Mouse (Mus musculus) midbrain, embryonic 11.5 days (tissue): ENCODE measurements around the gene Gm1604a. TPM values are rescaled to one million over a fixed set of nuclear protein-coding genes. Genes with fewer than 3 reads are reported as not detected.
A peak's percentile ranks its signal among the peaks of the same experiment; 100 is the strongest.
"Not testable (repeated sequence)": the region's sequence is repeated elsewhere in the genome, so short reads cannot be mapped to it uniquely, and the experiment has no call there.

Experiments
- ATAC-seq: fragments of 200-750 bp; cut with Nextera tagmentation; 2 replicates; pipeline ENCODE4 v1.8.0; 2017; ENCODE audit warnings: moderate TSS enrichment, moderate library complexity; ENCODE audit not compliant: low FRiP score
- DNase-seq: peaks from one replicate; pipeline ENCODE4 v3.0.0; 2015; ENCODE audit warnings: low spot score; ENCODE audit errors: missing footprints
- H3K27ac ChIP-seq: fragments of 300-500 bp; sonication (generic); 2 replicates; pipeline ENCODE4 v1.5.1; 2014; ENCODE audit warnings: low read depth, low read length
- H3K27me3 ChIP-seq: fragments of 300-500 bp; sonication (generic); 2 replicates; pipeline ENCODE4 v1.6.1; 2014; ENCODE audit warnings: mild to moderate bottlenecking, low read length, moderate library complexity, mixed read lengths; ENCODE audit not compliant: control insufficient read depth, insufficient read depth
- H3K36me3 ChIP-seq: fragments of 300-500 bp; sonication (generic); 2 replicates; pipeline ENCODE4 v1.6.1; 2014; ENCODE audit warnings: mild to moderate bottlenecking, low read length, moderate library complexity, mixed read lengths; ENCODE audit not compliant: control insufficient read depth, insufficient read depth
- H3K4me1 ChIP-seq: fragments of 300-500 bp; sonication (generic); 2 replicates; pipeline ENCODE4 v1.6.1; 2014; ENCODE audit warnings: low read length; ENCODE audit not compliant: control insufficient read depth, insufficient read depth
- H3K4me2 ChIP-seq: fragments of 300-500 bp; sonication (generic); 2 replicates; pipeline ENCODE4 v1.6.1; 2014; ENCODE audit warnings: mild to moderate bottlenecking, moderate library complexity
- H3K4me3 ChIP-seq: fragments of 300-500 bp; sonication (generic); 2 replicates; pipeline ENCODE4 v1.5.1; 2014; ENCODE audit warnings: low read depth, low read length
- H3K9ac ChIP-seq: fragments of 300-500 bp; sonication (generic); 2 replicates; pipeline ENCODE4 v1.6.1; 2014; ENCODE audit warnings: low read length
- H3K9me3 ChIP-seq: fragments of 300-500 bp; sonication (generic); 2 replicates; pipeline ENCODE4 v1.6.1; 2016; ENCODE audit warnings: low read length; ENCODE audit not compliant: control insufficient read depth
- whole genome bisulfite sequencing: fragments of 180-500 bp; shearing (Covaris S2); extraction: QIAGEN DNeasy Blood & Tissue Kit; methylation state at CpG from one replicate; pipeline ENCODE4 v1.1.7; 2014; 5-methylcytosine and 5-hydroxymethylcytosine counted together
- polyA plus RNA-seq: library from polyadenylated mRNA; unstranded; fragments of >200 nt; fragmentation: Nextera tagmentation; extraction: Ambion mirVana; gene quantifications from 2 replicates; pipeline ENCODE4 v1.2.1, GENCODE M21; 2014

Gm1604a gene
- polyA plus RNA-seq, 1 experiment from 2014 or later, result not detected

DNA sequence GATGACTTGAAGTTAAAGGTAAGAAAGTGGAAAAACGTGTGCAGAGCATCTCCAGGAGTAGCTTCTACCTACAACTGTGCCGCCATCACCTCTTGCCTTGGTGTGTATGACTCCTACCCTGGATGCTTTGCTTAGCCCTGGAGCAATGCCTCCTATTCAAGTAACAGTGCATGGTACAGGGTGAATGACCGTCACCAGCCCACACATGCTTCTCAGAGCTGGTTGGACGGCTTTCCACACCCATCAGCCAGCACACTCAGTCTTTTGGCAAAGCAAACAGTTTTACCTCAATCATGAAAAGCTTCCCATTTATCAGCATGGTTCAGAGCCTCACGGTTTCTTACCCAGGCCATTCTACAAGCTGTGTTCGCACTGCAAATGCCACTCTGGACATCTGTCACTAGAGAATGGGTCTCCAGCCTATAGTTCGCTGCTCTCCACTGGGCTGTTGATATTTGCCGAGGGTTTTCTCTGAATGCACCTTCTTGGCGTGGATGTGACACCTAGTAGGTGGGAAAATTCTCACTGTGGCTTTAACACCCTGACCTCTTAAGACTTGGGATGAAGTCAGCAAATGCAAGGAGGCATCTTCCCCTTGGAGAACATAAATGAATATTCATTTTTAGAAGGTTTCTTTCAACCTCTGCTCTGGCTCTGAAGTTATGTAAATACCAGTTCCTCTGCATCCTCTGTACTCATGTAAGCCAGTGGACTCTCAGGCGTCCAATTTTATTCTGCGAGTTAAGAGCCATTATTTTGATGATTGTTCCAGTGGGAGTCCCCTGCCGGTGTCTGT is 23.4 kb upstream of the Gm1604a start:
- not testable (repeated sequence) for ATAC-seq, H3K4me1 ChIP-seq, H3K4me2 ChIP-seq, H3K27me3 ChIP-seq, H3K36me3 ChIP-seq, H3K4me3 ChIP-seq, H3K9me3 ChIP-seq, DNase-seq, H3K27ac ChIP-seq, H3K9ac ChIP-seq
- WGBS, result 90% methylated on average over 8 of the region's 12 CpGs

GRCm38 (mm10) chr17:7003392-7003791 is 22.0 kb upstream of the Gm1604a start:
- H3K27ac ChIP-seq, ATAC-seq, H3K4me2 ChIP-seq, H3K27me3 ChIP-seq, H3K36me3 ChIP-seq, H3K4me1 ChIP-seq, H3K9ac ChIP-seq, H3K4me3 ChIP-seq, H3K9me3 ChIP-seq, DNase-seq: not testable (repeated sequence)
- WGBS, result no CpG with 5 or more reads among the region's 3 CpGs

DNA sequence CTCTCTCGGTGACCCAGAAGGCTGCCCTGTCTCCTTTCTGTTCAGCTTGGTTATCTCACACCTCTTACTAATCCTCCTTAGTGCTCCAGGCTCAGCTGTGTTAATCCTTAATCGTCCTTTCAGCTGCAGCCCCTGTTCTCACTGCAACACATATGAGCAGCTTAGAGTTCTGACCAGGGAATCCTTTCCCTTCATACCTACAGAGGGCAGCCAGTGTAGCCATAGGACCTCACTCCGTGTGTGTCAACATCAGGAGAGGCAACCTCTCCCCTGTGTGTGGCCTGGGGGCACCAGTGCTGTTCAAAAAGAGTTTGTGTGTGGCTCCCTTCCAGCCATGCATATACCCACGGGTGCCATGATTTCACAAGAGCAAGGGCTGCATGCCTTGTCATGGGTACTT is 19.7 kb upstream of the Gm1604a start:
- peak; percentile 84 for DNase-seq
- not testable (repeated sequence) for ATAC-seq, H3K4me1 ChIP-seq, H3K9me3 ChIP-seq, H3K36me3 ChIP-seq, H3K4me2 ChIP-seq, H3K4me3 ChIP-seq, H3K27me3 ChIP-seq, H3K27ac ChIP-seq, H3K9ac ChIP-seq
- WGBS, result 35% methylated on average over 3 of the region's 4 CpGs

GRCm38 (mm10) chr17:7008885-7009284 is 16.5 kb upstream of the Gm1604a start:
- not testable (repeated sequence) for H3K36me3 ChIP-seq, ATAC-seq, H3K4me2 ChIP-seq, DNase-seq, H3K4me1 ChIP-seq, H3K27me3 ChIP-seq, H3K4me3 ChIP-seq, H3K9ac ChIP-seq, H3K9me3 ChIP-seq, H3K27ac ChIP-seq

DNA sequence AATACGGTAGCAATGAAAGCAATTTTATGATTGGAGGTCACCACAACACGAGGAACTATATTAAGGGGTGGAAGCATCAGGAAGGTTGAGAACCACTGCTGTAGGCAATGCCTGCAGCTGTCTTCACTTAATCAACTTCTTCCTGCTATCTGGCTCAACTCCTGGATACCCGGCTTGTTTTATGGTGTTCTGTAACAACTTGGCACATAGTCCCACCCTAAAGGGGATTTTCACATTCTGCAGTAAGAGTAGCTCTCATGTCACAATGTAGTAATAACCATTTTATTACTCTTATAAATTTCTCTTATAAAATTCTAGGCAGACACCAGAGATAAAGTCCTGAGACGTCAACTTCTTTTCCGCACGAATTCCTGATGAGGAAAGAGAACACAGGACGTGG is 15.9 kb upstream of the Gm1604a start:
- not testable (repeated sequence) for H3K27me3 ChIP-seq, H3K9me3 ChIP-seq, ATAC-seq, DNase-seq, H3K4me1 ChIP-seq, H3K4me3 ChIP-seq, H3K4me2 ChIP-seq, H3K9ac ChIP-seq, H3K36me3 ChIP-seq, H3K27ac ChIP-seq
- WGBS, result no CpG with 5 or more reads among the region's 7 CpGs

DNA sequence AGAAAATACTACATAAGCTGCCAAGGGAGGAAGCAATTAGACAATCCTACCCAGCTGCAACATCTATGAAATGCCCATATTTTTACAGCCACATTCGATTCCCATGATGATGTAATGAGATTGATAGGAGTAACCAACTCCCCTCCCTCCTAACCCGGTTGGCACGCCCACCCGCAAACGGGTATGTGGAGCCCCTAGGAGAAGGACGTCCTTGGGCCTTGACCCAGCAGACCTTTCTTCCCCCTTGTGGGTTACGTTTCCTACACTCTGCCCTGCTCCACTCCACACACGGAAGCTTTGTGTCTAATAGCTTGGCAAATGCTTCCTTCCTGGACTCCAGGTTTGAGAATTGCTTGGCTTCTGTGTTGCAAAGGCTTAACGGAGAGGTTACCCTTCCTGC is 15.5 kb upstream of the Gm1604a start:
- ATAC-seq, H3K36me3 ChIP-seq: not testable (repeated sequence)
- 88% methylated on average over 4 of the region's 9 CpGs for WGBS

GRCm38 (mm10) chr17:7014190-7014589 is 11.2 kb upstream of the Gm1604a start:
- H3K36me3 ChIP-seq, ATAC-seq, H3K9me3 ChIP-seq, H3K27ac ChIP-seq, H3K27me3 ChIP-seq, H3K9ac ChIP-seq, DNase-seq, H3K4me3 ChIP-seq, H3K4me2 ChIP-seq, H3K4me1 ChIP-seq: not testable (repeated sequence)
- WGBS, result no CpG with 5 or more reads among the region's 1 CpGs

More for the DNA sequence above, 15.5 kb upstream of the Gm1604a start:
- H3K4me2 ChIP-seq, H3K9ac ChIP-seq, H3K27ac ChIP-seq, H3K4me1 ChIP-seq, H3K4me3 ChIP-seq, DNase-seq, H3K9me3 ChIP-seq, H3K27me3 ChIP-seq: not testable (repeated sequence)

DNA sequence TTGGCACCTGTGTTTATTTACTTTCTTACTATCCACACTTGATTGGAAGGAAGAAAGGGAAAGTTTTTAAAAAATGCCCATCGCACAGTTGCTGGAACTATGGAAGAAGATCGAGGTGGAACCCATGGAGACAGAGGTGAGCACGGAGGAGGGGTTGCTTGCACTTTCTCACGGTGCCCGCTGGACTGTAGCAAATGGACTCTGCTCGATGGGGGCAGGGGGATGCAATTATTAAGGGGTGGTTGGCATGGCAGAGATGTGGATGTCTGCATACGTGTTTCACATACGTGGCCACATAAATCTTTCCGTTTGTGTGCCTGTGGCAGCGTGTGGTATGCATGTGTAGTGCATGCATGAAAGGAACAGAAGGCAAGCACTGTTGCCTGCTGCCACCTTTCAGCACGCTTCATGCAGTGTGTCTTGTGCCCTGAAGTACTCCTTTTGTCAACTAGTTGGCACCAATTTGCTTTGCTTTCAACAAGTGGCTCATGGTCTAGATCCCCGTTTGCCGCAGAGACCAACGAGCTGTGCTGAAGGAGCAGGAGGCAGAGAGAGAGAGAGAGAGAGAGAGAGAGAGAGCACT is 487 bp downstream of the Gm1604a start:
- H3K36me3 ChIP-seq, ATAC-seq: not testable (repeated sequence)

DNA sequence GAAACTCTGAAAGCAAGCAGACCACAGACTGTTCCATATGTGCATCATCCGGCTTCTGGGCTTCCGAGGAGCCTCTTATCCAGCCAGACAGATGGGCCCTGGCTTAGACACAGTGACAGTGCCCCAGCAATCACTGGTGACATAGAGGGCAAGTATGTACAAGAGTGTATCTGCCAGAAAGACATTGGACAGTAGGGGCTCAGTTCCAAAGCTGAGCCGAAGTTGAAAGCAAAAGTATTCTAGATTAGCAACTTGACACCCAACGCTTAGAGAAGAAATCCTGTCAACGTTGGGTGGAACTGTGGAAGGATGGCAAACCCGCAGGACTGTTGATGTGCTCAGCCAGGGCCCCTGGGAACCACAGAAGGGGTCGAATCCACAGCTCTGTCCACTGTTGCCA is 4.8 kb downstream of the Gm1604a start:
- WGBS, result 71% methylated on average over 5 of the region's 7 CpGs
- H3K4me3 ChIP-seq, H3K4me2 ChIP-seq, H3K4me1 ChIP-seq, H3K9me3 ChIP-seq, H3K27me3 ChIP-seq, H3K36me3 ChIP-seq, H3K9ac ChIP-seq, H3K27ac ChIP-seq, ATAC-seq: not testable (repeated sequence)
- peak; percentile 59 for DNase-seq

More for the DNA sequence above, 487 bp downstream of the Gm1604a start:
- not testable (repeated sequence) for H3K4me3 ChIP-seq, H3K9me3 ChIP-seq, H3K4me1 ChIP-seq, DNase-seq, H3K27me3 ChIP-seq, H3K4me2 ChIP-seq, H3K9ac ChIP-seq, H3K27ac ChIP-seq
- WGBS, result 74% methylated on average over 3 of the region's 14 CpGs
